Mouse (Mus musculus) CH12.LX (cell line): ENCODE measurements around the gene Zfp248.

ENCODE experiments used
- CHD2 ChIP-seq: IDR thresholded peaks from 2 replicates; pipeline ENCODE4 v1.6.1; 2011; ENCODE audit warnings: low read length, improper control_type of control experiment
- CTCF ChIP-seq, 2 experiments: IDR thresholded peaks in 1 of 2; conservative IDR thresholded peaks in 1 of 2; 2 replicates each; pipeline ENCODE4 v1.5.1; 2011 to 2012; ENCODE audit warnings: low read depth in 2 of 2, low read length in 2 of 2, improper control_type of control experiment in 1 of 2, inconsistent platforms in 1 of 2, mild to moderate bottlenecking in 1 of 2, moderate library complexity in 1 of 2
- GABPA ChIP-seq: IDR thresholded peaks from 2 replicates; pipeline ENCODE4 v1.6.1; 2012; ENCODE audit warnings: low read depth, low read length, improper control_type of control experiment, inconsistent platforms; ENCODE audit not compliant: insufficient replicate concordance
- MAX ChIP-seq: IDR thresholded peaks from 2 replicates; pipeline ENCODE4 v1.6.1; 2011; ENCODE audit warnings: low read length, improper control_type of control experiment
- MEF2A ChIP-seq: IDR thresholded peaks from 2 replicates; pipeline ENCODE4 v1.6.1; 2014; ENCODE audit warnings: low read depth, mild to moderate bottlenecking, inconsistent platforms, low read length, improper control_type of control experiment, borderline replicate concordance
- NRF1 ChIP-seq: IDR thresholded peaks from 2 replicates; pipeline ENCODE4 v1.6.1; 2014; ENCODE audit warnings: low read depth, mild to moderate bottlenecking, inconsistent platforms, low read length, improper control_type of control experiment, moderate library complexity
- POLR2A ChIP-seq: IDR thresholded peaks from 2 replicates; pipeline ENCODE4 v1.6.1; 2011; ENCODE audit warnings: low read depth, mild to moderate bottlenecking, improper control_type of control experiment, low read length
- TCF12 ChIP-seq: IDR thresholded peaks from 2 replicates; pipeline ENCODE4 v1.6.1; 2014; ENCODE audit warnings: low read depth, mild to moderate bottlenecking, inconsistent platforms, low read length, improper control_type of control experiment
- ZNF384 ChIP-seq: IDR thresholded peaks from 2 replicates; pipeline ENCODE4 v1.6.1; 2012; ENCODE audit warnings: low read depth, low read length, improper control_type of control experiment, inconsistent platforms

- TF ChIP-seq POLR2A, result no peak
- no peak for TF ChIP-seq MAX
- TF ChIP-seq MEF2A, result no peak
- TF ChIP-seq CTCF (conservative IDR thresholded peaks at IDR 0.05 in 1 of 2, IDR thresholded peaks at IDR 0.05 in 1 of 2; ENCODE audit: low read depth in 2 of 2, low read length in 2 of 2), result no peak
- TF ChIP-seq ZNF384, result no peak
- no peak for TF ChIP-seq CHD2
- TF ChIP-seq NRF1, result no peak
- TF ChIP-seq GABPA, result no peak
- no peak for TF ChIP-seq TCF12
Measured at GRCm38 (mm10) chr6:118408510-118408909, 46.8 kb downstream of the Zfp248 start.
